ENCODE assay signal across 16 mouse cellular contexts in the genomic region with DNA sequence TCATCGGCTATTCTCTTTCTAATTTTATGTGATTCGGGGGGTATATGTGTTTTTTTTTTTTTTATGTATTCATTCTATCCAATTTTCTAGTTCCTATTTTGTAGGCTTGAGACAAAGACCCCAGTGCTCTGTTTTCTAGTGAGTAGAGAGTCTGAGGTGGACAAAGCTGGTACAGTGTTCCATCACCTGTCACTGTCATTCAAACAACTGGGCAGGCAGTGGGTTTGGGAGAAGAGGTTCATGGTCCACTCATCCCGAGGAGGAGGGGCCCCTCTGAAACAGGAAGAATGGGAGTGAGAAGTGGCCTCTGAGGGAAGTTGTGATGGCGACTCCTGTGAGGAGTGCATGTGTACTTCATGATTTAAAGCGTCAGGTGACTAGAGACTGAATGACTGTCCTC.
"Had no signal": no experiment of that assay in that cellular context is flagged by ENCODE, and none has a peak within 500 bp of the region (broad histone marks: within the 10 kb centered on the region; RNA-seq: fewer than 3 reads in every experiment).

No protein-coding gene starts in this region.

- H3K4me2 ChIP-seq: neural tube, embryonic 13.5 days; neural tube, embryonic 15.5 days; stomach, embryonic 15.5 days had no signal

- H3K9ac ChIP-seq: neural tube, embryonic 13.5 days; neural tube, embryonic 15.5 days; stomach, embryonic 15.5 days had no signal

- H3K4me3 ChIP-seq: neural tube, embryonic 13.5 days; neural tube, embryonic 15.5 days; stomach, embryonic 15.5 days had no signal

- H3K4me1 ChIP-seq: neural tube, embryonic 13.5 days; neural tube, embryonic 15.5 days; stomach, embryonic 15.5 days had no signal

- H3K36me3 ChIP-seq: neural tube, embryonic 13.5 days; neural tube, embryonic 15.5 days; stomach, embryonic 15.5 days had no signal

- H3K9me3 ChIP-seq: neural tube, embryonic 13.5 days; neural tube, embryonic 15.5 days; stomach, embryonic 15.5 days had no signal

- H3K27me3 ChIP-seq: neural tube, embryonic 13.5 days; neural tube, embryonic 15.5 days; stomach, embryonic 15.5 days had no signal

- H3K27ac ChIP-seq: neural tube, embryonic 13.5 days; neural tube, embryonic 15.5 days; stomach, embryonic 15.5 days; stomach, postnatal 0 days had no signal

- DNase-seq: retina, postnatal 1 day; right cerebral cortex, adult 18-20 months; right cerebral cortex, postnatal 14 days; right cerebral cortex, postnatal 25 days; right cerebral cortex, postnatal 4 days; spleen, adult 18-20 months; thymus, adult 18-20 months; thymus, adult 2 months; thymus, postnatal 14 days; thymus, postnatal 25 days; thymus, postnatal 36 days; thymus, postnatal 4 days had no signal
